Mouse (Mus musculus): ENCODE results near the gene Tmem97. TPM values are rescaled to one million over a fixed set of nuclear protein-coding genes. Genes with fewer than 3 reads are reported as not detected.
"Not testable (repeated sequence)": the region's sequence is repeated elsewhere in the genome, so short reads cannot be mapped to it uniquely, and the experiment has no call there.

Gene Tmem97
- total RNA-seq (2022) = 10 to 100 TPM; 12.9 to 16.4 (median 15.1) TPM

- peak; percentile 95 to 97 for DNase-seq (ENCODE audit: low spot score in 2 of 2)
Measured at GRCm38 (mm10) chr11:78550168-78551058, at the start of gene Tmem97. Gene Tmem97, minus strand, starts transcription at chr11:78550777.

- DNase-seq (ENCODE audit: low spot score in 2 of 2) = no peak
Measured at GRCm38 (mm10) chr11:78600051-78600450, 49.5 kb upstream of the Tmem97 start.

GRCm38 (mm10) chr11:78598763-78599415 is 48.3 kb upstream of the Tmem97 start:
- DNase-seq (ENCODE audit: low spot score in 2 of 2) = no peak

GRCm38 (mm10) chr11:78596750-78597149 is 46.2 kb upstream of the Tmem97 start:
- DNase-seq (ENCODE audit: low spot score in 2 of 2) = no peak

- DNase-seq (ENCODE audit: low spot score in 2 of 2) = no peak
Measured at GRCm38 (mm10) chr11:78595773-78596172, 45.2 kb upstream of the Tmem97 start.

GRCm38 (mm10) chr11:78594271-78594964 is 43.8 kb upstream of the Tmem97 start:
- no peak for DNase-seq (ENCODE audit: low spot score in 2 of 2)

GRCm38 (mm10) chr11:78587677-78588076 is 37.1 kb upstream of the Tmem97 start:
- DNase-seq (ENCODE audit: low spot score in 2 of 2) = not testable (repeated sequence)

GRCm38 (mm10) chr11:78586099-78586498 is 35.5 kb upstream of the Tmem97 start:
- no peak for DNase-seq (ENCODE audit: low spot score in 2 of 2)

- no peak for DNase-seq (ENCODE audit: low spot score in 2 of 2)
Measured at GRCm38 (mm10) chr11:78582848-78583247, 32.3 kb upstream of the Tmem97 start.

- DNase-seq (ENCODE audit: low spot score in 2 of 2) = no peak
Measured at GRCm38 (mm10) chr11:78574975-78575374, 24.4 kb upstream of the Tmem97 start.

GRCm38 (mm10) chr11:78574536-78574935 is 24.0 kb upstream of the Tmem97 start:
- DNase-seq (ENCODE audit: low spot score in 2 of 2) = no peak

- DNase-seq (ENCODE audit: low spot score in 2 of 2) = not testable (repeated sequence)
Measured at GRCm38 (mm10) chr11:78574031-78574430, 23.5 kb upstream of the Tmem97 start.

- DNase-seq (ENCODE audit: low spot score in 2 of 2) = no peak
Measured at GRCm38 (mm10) chr11:78571854-78572253, 21.3 kb upstream of the Tmem97 start.

GRCm38 (mm10) chr11:78571441-78571840 is 20.9 kb upstream of the Tmem97 start:
- DNase-seq (ENCODE audit: low spot score in 2 of 2) = peak in 1 of 2 experiments; percentile 58

GRCm38 (mm10) chr11:78569806-78570205 is 19.2 kb upstream of the Tmem97 start:
- DNase-seq (ENCODE audit: low spot score in 2 of 2) = no peak

GRCm38 (mm10) chr11:78568827-78569226 is 18.2 kb upstream of the Tmem97 start:
- no peak for DNase-seq (ENCODE audit: low spot score in 2 of 2)

- no peak for DNase-seq (ENCODE audit: low spot score in 2 of 2)
Measured at GRCm38 (mm10) chr11:78567614-78568013, 17.0 kb upstream of the Tmem97 start.

- no peak for DNase-seq (ENCODE audit: low spot score in 2 of 2)
Measured at GRCm38 (mm10) chr11:78566775-78567174, 16.2 kb upstream of the Tmem97 start.

- DNase-seq (ENCODE audit: low spot score in 2 of 2) = peak; percentile 55 to 77
Measured at GRCm38 (mm10) chr11:78560447-78560846, 9.9 kb upstream of the Tmem97 start.

GRCm38 (mm10) chr11:78557241-78557640 is 6.7 kb upstream of the Tmem97 start:
- no peak for DNase-seq (ENCODE audit: low spot score in 2 of 2)

GRCm38 (mm10) chr11:78556070-78556469 is 5.5 kb upstream of the Tmem97 start:
- no peak for DNase-seq (ENCODE audit: low spot score in 2 of 2)

GRCm38 (mm10) chr11:78555623-78556022 is 5.0 kb upstream of the Tmem97 start:
- DNase-seq (ENCODE audit: low spot score in 2 of 2) = no peak
